Mouse (Mus musculus) spleen, postnatal 14 days (tissue): ENCODE measurements around the gene Rgs11.
"Not testable (repeated sequence)": the region's sequence is repeated elsewhere in the genome, so short reads cannot be mapped to it uniquely, and the experiment has no call there.

Experiments
- DNase-seq, 2 experiments: peaks; one replicate each; pipeline ENCODE4 v3.0.0; 2021 to 2022; ENCODE audit warnings: low spot score in 2 of 2

The Rgs11 gene

GRCm38 (mm10) chr17:26202737-26203136 is at the start of gene Rgs11:
Rgs11 (plus strand) TSS chr17:26202951.
- peak in 1 of 2 experiments; percentile 42 for DNase-seq

- DNase-seq: no peak
Measured at GRCm38 (mm10) chr17:26162736-26163135, 40.0 kb upstream of the Rgs11 start.

GRCm38 (mm10) chr17:26168039-26168438 is 34.7 kb upstream of the Rgs11 start:
- peak in 1 of 2 experiments; percentile 13 for DNase-seq

- not testable (repeated sequence) for DNase-seq
Measured at GRCm38 (mm10) chr17:26175248-26175647, 27.5 kb upstream of the Rgs11 start.

- no peak for DNase-seq
Measured at GRCm38 (mm10) chr17:26178611-26179010, 24.1 kb upstream of the Rgs11 start.

- DNase-seq: no peak
Measured at GRCm38 (mm10) chr17:26181179-26181578, 21.6 kb upstream of the Rgs11 start.

GRCm38 (mm10) chr17:26187592-26187991 is 15.2 kb upstream of the Rgs11 start:
- no peak for DNase-seq

GRCm38 (mm10) chr17:26188091-26188805 is 14.5 kb upstream of the Rgs11 start:
- DNase-seq: no peak

GRCm38 (mm10) chr17:26191486-26191885 is 11.3 kb upstream of the Rgs11 start:
- not testable (repeated sequence) for DNase-seq

- no peak for DNase-seq
Measured at GRCm38 (mm10) chr17:26192481-26193190, 10.1 kb upstream of the Rgs11 start.

GRCm38 (mm10) chr17:26198892-26199291 is 3.9 kb upstream of the Rgs11 start, which contains the start of gene Pdia2:
Pdia2 (minus strand) TSS chr17:26199087.
- DNase-seq: peak in 1 of 2 experiments; percentile 17

- peak in 1 of 2 experiments; percentile 24 for DNase-seq
Measured at GRCm38 (mm10) chr17:26200831-26201705, 1.7 kb upstream of the Rgs11 start.

GRCm38 (mm10) chr17:26201998-26202397 is 753 bp upstream of the Rgs11 start:
- DNase-seq: no peak

GRCm38 (mm10) chr17:26203321-26203811 is 615 bp downstream of the Rgs11 start:
- no peak for DNase-seq

GRCm38 (mm10) chr17:26204766-26205165 is 2.0 kb downstream of the Rgs11 start:
- DNase-seq: no peak

- no peak for DNase-seq
Measured at GRCm38 (mm10) chr17:26206392-26206791, 3.6 kb downstream of the Rgs11 start.

- no peak for DNase-seq
Measured at GRCm38 (mm10) chr17:26207686-26208085, 4.9 kb downstream of the Rgs11 start, which contains the start of gene Arhgdig. Arhgdig (minus strand) TSS chr17:26207786.

- no peak for DNase-seq
Measured at GRCm38 (mm10) chr17:26212241-26212640, 9.5 kb downstream of the Rgs11 start.

- no peak for DNase-seq
Measured at GRCm38 (mm10) chr17:26212681-26213080, 9.9 kb downstream of the Rgs11 start.

- DNase-seq: no peak
Measured at GRCm38 (mm10) chr17:26221508-26221907, 18.8 kb downstream of the Rgs11 start.

GRCm38 (mm10) chr17:26225150-26225549 is 22.4 kb downstream of the Rgs11 start:
- DNase-seq: no peak

GRCm38 (mm10) chr17:26229776-26230175 is 27.0 kb downstream of the Rgs11 start:
- DNase-seq: no peak
